Mouse (Mus musculus) thymus, postnatal 4 days (tissue): ENCODE measurements around the gene Slc9a3r1.
A peak's percentile ranks its signal among the peaks of the same experiment; 100 is the strongest.

ENCODE experiments used
- DNase-seq: peaks from one replicate; pipeline ENCODE4 v3.0.0; 2021

The Slc9a3r1 gene

DNA sequence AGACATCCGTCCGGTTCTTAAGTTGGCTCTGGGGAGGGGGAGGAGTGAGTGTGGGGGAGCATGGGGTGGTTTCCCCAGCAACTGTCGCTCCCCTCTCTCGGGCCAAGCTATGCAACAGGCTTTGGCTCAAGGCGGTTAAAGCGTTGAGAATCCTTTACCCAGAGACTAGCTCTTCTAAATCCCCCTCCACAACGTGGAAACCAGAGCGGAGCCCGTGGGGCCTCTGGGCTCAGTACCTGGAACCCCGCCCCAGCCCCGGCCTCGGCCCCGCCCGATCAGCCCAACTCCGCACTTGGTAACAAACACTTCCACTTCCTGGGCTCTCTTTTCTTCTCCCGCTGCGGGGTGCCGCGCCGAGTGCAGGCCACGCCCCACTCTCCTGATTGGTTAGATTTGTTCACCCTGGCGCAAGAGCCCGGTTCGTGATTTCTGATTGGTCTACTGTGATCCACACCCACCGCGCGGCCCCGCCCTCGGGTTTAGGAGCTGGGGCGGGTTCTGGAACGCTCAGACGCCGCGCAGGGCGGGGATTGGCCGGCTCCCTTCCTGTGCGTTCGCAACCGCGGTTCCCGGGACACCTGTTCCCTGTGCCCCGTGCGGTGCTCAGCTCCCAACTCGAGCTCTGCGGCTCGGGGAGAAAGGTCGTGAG lies at the start of gene Slc9a3r1:
TSS of gene Slc9a3r1 (plus strand) at position 510 of the 649 bp plus-strand sequence.
- peak; percentile 100 for DNase-seq

DNA sequence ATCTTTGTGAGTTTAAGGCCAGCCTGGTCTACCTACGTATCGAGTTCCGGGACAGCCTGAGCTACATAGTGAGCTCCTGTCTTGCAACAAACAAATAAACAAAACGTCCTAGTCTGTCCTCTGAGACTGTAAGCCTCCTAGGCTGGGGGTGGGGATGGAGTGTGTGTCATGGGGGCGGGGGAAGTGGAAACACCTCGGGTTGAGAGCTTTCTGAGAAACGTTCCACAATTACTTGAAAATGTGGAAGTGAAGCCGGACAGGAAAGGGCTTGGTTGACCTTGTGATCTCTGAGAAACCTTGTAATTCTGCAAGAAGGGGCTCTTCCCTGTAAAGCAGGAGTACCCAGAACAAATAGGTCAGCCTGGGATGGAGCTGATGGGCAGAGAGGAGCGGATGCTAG lies 43.7 kb upstream of the Slc9a3r1 start:
- DNase-seq, result no peak

DNA sequence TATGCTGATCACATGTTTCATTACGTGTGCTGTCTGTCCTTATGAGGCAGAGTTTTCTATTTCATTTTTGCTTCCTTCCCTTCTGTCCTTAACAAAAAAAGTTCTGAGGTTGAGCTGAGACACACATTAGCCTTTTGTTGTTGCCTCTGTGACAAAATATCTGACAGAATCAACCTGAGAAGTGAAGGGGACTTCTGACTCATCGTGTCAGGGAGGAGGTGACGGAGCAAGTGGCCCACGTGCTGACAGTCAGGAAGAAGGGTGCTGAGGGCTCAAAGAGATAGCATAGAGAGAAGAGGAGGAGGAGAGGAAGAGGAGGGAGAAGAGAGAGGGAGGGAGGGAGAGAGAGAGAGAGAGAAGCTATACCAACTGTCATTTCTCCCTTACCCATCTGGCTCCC lies 34.7 kb upstream of the Slc9a3r1 start:
- no peak for DNase-seq

DNA sequence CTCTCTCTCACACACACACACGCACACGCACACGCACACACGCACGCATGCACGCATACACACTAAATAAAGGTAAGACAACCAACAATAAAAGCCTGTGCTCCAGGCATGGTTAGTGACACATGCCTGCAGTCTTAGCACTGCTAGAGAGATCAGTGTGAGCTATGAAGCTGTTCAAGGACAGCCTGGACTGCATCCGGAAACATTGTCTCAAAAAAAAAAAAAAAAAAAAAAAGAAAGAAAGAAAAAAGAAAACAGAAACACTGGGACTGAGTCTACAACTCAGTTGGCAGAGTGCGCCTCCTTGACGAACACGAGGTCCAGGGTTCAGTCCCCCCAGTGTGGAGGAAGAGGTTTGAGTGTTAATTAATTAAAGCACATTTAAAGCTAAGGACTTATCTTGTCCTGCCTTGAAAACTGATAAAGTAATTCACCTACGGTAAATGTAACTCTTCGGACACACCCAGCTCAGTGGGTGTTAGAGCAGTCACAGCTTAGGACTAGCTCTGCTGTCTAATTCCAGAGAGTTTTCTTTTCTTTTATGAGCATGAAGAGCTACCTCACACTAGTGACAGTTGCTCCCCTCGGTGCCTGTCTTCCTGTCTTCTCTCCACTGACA lies 33.5 kb upstream of the Slc9a3r1 start:
- no peak for DNase-seq

DNA sequence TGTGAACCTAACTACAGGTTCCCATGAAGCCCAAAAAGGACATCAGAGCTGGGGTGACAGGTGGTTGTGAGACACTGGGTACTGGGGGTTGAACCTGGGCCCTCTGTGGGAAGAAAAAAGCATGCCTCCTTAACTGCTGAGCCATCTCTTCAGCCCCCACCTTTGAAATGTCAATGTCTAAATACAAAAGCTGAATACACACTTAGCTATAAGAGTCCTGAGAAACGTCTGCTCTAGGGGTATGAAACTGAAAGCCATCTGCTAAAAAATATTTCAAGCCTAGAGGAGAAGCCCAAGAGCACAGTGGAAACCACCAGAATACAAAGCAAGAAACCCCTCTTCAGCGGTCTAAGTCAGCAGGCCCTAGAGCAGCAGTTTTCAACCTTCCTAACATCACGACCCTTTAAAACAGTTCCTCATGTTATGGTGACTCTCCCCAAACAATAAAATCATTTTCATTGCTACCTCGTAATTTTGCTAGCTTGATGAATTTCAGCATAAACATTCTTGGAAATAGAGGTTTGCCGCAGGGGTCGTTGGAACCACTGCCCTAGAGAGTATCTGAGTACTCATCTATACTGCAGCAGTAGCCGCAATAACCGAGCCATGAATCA lies 31.3 kb upstream of the Slc9a3r1 start:
- DNase-seq, result no peak

DNA sequence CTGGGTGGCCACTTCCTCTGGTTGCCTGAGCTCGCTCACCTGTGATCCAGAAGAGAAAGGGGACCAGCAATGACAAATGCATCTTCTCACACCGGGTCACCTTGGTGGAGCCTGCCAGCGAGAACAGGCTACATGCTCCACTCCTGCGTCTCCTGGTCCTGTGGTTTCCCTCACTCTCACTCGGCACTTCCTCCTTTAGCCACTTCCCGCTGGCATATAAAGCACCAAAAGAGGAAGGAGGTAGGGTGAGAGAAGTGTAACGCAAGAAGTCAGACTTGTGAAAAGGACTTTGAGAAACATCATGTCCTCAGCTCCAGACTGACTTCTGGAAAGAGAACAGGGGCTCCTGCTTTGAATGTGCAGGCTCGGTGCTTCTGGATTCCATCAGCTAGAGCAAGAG lies 29.3 kb upstream of the Slc9a3r1 start, which contains the start of gene Cd300lf:
TSS of gene Cd300lf (minus strand) at position 193 of the 400 bp plus-strand sequence.
- DNase-seq, result no peak

DNA sequence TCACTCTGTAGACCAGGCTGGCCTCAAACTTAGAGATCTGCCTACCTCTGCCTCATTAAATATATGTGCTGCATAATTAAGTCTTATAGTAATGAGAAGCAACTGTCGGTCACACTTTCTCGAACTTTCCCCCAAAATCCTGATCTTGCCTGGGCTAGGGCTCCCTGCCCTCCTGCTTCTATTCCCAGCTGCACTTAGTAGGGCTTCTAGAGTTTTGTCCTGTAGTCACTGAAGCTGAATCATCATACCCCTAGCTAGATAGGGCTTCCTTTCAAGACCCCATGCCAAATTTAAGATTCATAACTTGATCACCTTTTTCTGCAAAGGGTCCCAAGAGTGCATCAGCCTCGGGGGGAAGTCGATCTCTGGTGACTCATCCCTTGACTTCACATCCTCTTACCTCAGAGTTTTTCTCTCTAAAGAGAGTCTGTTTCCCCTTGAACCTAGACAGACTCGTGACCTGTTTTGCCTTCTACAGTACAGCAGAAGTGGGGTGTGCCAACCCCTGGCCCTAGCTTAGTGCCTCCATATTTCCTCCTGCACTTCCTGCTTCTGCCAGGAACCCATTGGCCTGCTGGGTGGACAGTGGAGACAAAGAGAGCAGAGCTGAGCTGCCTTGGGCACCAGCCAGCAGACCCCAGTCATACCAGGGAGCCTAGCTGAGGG lies 24.4 kb upstream of the Slc9a3r1 start:
- no peak for DNase-seq

DNA sequence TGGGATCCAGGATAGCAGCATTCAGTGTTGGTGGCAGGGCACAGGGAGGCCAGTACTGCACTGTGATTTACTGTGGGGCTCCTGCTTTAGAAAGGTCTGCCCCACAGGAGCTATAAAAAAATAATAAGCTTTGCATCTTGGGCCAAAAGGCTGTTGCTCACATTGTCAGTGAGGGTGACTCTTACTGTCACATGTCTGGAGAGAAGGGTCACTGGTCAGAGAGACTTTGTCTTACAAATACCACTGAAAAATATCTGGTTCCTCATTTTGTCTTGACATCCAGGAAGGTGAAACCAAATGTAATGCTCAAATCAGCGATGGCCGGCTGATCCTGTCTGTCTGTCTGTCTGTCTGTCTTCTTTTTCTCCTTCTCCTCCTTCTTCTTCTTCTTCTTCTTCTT lies 21.2 kb upstream of the Slc9a3r1 start:
- no peak for DNase-seq

DNA sequence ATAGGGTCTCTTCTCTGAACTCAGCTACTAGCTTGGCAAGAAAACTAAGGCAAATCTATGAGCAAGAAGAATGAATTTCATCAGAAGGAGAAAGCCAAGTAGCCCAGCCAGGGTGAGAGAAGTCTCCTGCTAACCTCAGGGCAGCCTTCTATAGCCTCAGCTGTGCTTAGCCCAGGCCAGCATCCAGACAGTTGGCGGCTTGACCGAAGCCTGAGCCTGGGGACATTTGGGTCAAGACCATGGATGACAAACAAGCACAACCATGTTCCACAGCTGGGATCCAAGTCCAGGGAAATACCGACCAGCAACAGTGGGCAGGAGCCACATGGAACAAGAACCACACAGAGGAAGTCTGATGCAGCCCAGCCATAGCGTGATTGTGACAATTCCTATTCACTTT lies 15.3 kb upstream of the Slc9a3r1 start:
- no peak for DNase-seq

DNA sequence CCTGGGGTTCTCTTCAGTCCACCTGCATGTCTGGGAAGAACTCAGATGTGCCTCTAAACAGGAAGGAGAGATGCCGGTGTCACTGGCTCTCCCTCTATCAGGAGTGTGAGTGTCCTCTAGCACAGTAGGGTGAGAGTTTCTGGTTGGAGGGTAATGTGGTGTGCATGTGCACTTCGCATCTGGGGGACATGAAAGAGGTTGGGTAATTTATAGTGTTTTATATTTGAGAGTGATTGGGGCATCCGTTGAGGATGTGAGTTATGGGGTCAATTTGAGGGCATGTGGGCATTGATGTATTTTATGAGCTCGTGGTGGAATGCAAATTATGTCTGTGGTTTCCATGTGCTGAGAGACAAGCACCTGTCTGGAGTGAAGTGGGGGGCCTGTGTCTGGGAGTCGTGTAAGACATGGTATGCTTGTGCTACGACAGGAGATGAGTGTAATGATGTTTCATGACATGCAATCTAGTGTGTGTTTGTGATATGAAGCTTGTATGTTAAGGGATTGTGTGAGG lies 12.3 kb upstream of the Slc9a3r1 start:
- DNase-seq, result no peak

DNA sequence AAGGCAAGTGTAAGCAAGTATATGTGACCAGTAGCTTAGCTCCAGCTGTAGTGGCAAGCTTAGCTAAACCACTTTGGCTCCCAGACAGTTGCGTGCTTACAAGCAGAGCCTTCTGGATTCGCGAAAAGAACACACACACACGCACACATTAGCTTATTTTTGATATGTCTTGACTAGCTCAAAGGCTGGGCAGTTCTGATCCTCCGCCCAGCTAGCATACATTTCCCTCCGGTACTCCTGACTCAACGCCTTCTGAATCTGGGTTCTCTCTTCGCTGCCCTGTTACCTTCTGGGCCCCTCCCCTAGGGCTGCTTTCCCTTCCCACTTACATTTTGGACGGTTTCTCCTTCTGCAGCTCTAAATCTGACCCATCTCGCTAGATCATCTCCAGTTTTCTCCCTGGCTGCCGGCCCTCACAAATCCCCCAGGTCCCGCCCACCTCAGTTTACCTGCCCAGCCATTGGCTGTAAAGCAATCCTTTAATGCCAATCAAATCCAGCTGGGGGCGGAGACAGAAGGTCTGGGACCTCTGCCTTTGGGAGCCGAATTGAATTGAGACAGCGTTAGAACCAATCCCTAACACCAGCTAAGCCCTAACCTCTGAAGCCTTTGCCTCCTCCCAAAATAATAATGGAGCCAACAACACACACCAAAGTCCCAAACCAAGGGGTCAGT lies 11.2 kb upstream of the Slc9a3r1 start:
- DNase-seq, result peak; percentile 70

DNA sequence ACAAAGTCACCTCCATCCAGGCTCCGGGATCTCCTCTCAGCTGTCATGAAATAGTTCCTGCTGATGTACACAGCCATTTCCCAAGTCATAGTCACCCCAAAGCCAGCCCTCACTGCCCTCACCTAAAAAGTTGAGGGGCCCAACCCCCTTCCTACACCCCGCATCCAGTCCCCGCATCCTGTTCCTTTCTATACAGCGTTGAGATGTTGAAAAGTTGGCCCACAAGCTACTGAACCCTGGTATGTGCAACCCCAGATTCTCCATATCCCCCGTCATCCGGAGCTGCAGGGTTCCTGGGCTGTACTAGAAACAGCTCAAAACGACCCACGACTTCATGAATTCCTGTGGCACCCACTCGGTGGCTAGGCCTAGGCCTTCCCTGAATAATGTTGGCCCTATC lies 10.1 kb upstream of the Slc9a3r1 start:
- no peak for DNase-seq

DNA sequence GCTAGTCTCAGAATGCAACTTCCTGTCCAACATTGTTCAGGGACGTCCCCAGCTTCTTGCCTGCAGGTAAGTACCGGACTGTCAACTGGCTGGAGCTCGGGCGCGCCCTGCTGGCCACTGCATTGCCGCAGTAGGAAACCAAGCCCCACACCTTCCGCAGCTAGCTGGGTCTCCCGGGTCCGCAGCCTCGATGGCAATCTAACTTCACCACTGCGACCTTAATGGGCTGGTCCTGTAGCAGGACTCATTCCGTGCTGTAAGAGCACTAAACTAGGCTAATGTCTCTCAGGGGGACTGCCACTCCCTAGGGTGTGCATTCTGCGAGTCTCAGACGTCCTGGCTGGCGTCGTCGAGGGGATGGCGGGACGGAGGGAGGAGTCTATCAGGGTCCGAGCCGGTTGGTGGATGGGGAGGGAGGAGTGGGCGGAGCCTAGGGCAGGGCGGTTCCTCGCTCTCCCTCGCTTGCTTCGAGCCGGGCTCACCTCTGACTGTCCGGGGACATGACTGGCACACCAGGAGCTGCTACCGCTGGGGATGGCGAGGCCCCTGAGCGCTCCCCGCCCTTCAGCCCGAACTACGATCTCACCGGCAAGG lies 9.3 kb upstream of the Slc9a3r1 start:
- peak; percentile 92 for DNase-seq

DNA sequence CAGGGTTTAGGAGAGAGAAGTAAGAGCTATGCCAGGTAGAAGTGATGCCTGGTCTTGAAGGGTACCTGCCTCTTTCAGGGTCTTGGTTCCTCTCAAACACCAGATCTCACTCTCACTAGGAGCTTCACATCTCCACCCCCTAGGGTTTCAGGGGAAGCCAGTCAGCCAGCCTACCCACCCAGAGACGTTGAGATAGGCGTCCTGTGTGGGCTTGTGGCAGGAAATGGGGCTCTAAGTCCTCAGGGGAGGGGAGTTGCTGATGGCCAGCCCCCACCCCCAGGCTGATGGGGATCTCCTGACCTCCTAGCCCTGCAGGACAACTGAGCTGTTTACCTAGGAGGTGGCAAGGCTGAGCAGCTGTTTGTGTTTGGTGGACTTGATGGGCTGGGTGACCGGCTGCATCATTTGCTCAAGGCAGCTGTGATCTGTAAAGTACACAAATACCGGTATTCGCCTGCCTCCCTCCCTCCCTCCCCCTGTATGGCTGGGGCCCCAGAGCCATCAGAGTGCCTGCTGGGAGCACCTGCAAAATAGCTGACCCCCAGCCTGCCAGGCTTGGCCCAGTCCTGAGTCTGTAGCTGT lies 8.0 kb upstream of the Slc9a3r1 start:
- peak; percentile 67 for DNase-seq

DNA sequence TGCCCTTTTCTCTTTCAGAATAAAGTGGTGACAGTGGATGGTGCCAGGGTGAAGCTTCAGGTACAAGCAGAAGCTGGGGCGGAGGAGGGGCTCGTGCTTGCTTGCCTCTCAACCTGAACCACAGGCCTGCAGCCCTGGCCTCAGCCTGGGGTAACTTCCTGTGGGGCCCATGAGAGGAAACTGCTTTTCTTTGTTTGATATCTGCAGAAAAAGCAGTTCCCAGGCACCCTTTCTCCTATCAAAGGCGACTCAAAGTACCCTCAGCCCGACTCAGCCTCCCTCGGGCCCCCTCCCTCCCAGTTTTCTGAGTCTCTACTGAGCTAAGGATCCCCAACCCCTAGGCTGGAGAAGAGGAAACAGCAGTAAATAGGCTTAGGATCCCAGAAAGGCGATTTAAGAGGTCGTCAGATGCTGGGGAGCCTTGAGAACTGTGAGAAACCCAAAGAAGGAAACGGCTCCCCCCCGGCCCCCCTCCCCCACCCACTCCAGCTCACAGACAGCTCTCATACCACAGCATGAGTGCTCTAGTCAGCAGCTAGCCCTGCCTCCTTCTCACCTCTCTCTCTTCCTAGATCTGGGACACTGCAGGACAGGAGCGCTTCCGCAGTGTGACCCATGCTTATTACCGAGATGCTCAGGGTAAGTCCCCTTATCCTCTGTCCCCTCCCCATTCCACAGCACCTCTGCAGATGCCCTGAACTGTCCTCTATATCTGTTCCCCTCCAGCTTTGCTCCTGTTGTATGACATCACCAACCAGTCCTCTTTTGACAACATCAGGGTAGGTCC lies 5.0 kb upstream of the Slc9a3r1 start:
- DNase-seq, result peak; percentile 85

DNA sequence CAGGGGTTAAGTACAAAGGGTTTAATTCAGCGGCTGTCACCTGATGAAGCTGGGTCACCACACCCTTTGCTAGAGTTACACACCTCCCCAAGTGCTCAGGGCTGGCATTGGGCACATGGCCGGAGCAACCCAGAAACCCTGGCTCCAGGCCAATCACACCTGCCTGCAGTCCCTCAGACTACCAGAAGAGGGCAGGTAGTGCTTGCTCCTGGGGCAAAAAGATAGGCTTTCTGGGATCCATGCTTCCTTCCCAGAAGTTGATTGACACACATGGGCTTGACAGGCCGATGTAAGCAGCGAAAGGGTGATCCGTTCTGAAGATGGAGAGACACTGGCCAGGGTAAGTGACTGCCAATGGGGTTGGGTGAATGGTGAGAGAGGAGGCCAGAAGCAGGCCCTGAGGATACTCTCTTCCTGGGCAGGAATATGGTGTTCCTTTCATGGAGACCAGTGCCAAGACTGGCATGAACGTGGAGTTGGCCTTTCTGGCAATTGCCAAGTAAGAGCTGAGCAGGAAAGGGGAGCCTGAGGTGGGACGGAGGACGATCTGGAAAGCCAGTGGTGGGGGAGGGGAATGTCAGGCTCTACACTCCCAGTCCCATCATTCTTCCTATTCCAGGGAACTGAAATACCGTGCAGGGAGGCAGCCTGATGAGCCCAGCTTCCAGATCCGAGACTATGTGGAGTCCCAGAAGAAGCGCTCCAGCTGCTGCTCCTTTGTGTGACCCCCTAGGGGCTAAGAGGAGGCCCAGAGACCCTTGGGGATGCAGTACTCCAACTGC lies 2.9 kb upstream of the Slc9a3r1 start:
- peak; percentile 82 for DNase-seq

DNA sequence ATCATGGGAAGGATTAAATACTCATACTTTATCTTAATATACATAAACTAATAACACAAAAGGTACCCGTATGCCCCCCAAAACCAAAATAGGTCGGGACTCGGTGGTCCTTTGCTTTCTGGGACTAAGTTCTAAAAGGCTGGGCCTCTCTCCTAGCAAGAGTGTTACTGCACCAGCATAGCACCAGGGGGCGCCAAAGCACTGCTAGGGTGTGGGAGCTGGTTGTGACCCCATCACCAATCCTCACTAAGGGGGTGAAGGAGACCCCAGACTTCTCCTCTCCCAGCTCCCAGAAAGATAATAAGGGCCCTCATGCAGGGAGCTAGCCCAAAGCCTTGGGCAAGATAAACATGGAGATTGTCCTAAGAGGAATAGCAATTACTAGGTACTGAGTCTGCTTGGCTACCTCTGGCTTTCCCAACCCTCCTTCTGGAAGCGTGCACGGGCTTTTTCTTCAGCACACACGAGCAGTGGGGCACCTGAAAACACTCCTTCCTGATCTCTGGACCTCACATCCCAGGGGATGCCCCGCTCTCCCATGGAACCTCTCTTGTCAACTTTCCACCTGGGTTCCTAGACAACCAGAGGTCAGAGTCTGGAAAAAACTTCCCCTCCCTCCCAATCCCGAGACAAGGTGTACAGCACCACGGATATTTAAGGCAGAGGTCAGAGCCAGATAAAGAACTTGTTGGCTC lies 2.1 kb upstream of the Slc9a3r1 start:
- peak; percentile 99 for DNase-seq

DNA sequence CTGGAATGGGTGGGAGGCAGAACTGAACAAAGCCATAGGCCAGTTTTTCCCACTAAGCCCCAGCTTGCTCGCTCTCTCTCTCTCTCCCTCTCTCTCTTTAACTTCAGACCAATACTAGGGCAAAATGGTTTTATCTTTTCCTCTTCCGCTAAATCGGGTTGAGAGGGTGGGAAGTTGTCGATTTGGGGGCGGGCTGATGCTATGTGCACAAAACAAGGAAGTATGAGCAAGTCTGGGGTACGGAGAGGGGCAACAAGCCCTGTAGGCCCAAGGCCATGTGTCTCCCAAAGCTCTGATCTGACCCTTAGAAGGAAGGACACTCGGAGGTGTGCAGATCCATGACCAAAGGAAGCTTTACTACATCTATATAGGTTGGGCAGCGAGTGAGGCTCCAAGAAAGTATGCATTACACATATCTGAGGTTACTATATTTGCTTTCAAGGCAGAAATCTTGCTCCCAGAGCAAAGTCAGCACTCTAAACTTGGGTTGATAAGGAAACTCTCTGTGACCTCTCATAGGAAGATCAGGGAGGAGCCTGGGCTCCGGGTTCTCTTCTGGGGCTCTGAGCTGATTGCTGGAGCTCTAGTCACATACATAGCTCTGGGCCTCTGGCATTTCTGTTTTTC lies 1.4 kb upstream of the Slc9a3r1 start:
- peak; percentile 69 for DNase-seq

DNA sequence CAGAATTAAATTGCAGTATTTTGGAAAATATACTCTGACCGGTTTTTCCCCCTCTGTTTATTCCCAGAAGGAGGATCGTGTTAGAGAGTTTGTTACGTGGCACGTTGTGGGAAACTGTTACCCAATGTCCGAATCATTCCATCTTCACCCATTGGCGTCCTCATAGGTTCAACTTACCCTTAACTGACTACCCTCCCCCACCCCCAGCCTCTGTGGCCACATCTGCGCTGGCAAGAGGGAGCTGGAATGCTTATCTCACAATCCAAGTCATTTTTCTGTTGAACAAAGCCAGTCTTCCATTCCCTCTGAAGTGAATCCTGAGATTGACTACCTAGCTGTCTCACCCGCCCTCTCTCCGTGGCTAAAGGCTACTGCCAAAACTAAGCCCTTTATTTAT lies 938 bp upstream of the Slc9a3r1 start:
- no peak for DNase-seq
